Mouse (Mus musculus): ENCODE measurements at regions not wholly inside any gene's neighbourhood (a gene's known extent, or its start where the extent isn't known, plus 50 kb on each side); places are given as distances from the start of the nearest gene placed in this dataset.

GRCm38 (mm10) chr15:54677660-54678059, 793.0 kb downstream of the Gm7489 start:
- DNase-seq = peak; percentile 17 to 32

Measured in lung, adult 18-20 months (tissue).